Mouse (Mus musculus): Measurements from ENCODE around the gene Magi1. TPM values are rescaled to one million over a fixed set of nuclear protein-coding genes. Genes with fewer than 3 reads are reported as not detected.

Magi1 gene
- total RNA-seq, 2 experiments from 2014 or later = 28.5 to 28.7 TPM

DNA sequence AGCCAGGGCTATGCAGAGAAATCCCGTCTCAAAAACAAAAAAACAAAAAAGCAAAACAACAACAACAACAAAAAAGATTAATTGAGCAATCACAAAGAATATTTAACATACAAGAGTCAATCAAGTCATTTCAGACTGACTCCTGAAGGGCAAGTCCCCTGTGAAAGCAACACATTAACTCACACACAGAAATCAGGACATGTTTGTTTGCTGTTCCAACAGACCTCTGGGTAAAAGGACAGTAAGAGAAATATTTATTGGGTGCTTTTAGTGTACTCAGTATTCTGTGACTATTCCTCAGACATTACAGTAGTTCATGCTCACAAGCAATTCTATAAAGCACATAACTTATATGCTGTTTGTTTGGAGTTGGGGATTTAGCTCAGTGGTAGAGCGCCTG, 23.7 kb downstream of the Magi1 start:
- intact Hi-C loops (cut with DNase I) = no loop called here
- DNase-seq = no peak

DNA sequence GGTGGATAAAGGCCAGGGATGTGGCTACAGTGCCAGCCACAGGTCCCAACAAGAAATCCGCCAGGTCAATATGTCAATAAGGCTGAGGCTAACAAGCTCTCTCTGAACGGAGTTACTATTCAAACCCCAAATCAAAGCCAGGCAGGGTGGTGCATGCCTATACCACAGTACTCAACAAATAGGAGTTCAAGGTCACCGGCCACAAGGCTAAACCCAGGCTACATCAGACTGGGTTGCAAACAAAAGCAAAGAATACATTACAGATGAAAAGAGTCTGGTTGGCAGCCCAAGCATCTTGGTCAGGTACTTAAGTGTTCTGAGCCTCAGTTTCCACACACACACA, 25.9 kb downstream of the Magi1 start:
- intact Hi-C loops (cut with DNase I) = no loop called here
- no peak for DNase-seq

DNA sequence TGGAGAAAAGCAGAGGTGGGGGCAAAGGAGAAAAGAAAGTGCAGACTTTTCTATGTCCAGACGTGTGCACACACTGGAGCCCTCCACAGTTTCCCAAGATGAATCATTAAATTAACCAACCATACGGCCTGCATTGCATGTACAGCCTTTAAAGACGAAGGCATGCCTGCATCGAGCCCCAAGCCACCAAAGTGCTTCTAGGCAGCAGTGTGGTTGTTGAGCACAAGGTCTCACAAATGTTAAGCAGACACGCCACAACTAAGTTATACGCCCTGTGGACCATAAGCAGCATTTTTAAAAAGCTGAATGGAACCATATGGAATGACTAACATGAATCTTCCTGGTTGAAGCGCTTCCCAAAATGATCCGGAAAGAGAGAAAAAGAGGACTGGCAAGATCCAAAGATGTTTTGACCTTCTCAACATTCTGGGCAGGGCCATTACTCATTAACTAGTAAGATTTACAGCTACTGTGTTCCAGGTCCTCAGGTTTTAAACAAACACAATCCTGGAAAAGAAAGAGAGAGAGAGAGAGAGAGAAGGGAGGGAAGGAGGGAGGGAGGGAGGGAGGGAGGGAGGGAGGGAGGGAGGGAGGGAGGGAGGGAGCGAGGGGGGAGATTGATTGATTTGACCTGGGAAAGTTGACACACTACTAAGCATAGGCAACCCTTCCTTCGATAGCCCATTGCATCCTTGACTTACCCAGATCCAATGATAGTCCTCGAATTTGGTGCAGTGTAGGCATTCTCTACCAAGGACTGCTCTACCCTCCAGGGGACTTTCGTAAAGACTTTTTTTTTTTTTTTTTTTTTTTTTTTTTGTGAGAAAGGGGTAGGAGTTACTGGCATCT, 26.5 kb downstream of the Magi1 start:
- intact Hi-C loops (cut with DNase I) = no loop called here

DNA sequence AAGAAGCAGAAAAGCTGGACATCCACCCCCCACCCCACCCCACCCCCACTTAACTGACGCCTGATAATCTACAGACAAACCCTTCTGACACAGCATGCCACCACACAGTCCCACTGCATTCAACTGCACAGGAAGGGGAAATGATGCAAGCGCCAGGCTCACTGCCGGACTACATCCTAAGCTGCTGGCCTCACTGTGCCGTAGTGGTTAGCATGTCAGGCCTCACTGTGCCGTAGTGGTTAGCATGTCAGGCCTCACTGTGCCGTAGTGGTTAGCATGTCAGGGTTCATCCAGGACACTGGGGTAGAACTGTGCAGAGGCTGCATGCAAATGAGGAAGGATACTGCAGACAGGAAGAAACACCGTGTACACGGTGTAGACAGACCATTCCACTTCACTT, 29.8 kb downstream of the Magi1 start:
- DNase-seq = no peak
- intact Hi-C loops (cut with DNase I) = no loop called here

More for the DNA sequence above, 26.5 kb downstream of the Magi1 start:
- no peak for DNase-seq

DNA sequence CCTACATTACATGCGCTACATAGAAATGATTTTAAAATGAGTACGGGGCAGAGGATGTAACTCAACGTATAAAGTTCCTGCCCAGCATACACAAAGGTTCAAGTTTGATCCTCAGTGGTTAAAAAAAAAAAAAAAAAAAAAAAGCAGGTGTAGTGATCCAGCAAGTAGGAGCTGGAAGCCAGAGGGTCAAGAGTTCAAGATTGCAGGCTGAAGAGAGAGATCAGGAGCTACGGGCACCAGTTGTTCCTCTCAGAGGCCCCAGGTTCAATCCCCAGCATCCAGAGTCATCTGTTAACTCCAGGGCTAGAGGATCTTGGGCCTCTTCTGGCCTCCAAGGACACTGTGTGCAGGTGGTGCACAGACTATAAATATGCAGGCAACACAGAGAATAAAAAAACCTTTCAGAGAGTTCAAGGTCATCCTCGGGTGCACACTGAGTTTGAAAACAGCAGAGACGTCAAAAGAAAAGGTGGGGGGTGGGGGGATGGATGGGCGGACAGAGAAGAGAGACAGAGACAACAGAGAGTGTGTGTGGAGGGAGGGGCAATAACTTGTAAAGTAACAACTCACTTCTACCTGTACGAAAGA, 32.3 kb downstream of the Magi1 start:
- intact Hi-C loops (cut with DNase I) = no loop called here

DNA sequence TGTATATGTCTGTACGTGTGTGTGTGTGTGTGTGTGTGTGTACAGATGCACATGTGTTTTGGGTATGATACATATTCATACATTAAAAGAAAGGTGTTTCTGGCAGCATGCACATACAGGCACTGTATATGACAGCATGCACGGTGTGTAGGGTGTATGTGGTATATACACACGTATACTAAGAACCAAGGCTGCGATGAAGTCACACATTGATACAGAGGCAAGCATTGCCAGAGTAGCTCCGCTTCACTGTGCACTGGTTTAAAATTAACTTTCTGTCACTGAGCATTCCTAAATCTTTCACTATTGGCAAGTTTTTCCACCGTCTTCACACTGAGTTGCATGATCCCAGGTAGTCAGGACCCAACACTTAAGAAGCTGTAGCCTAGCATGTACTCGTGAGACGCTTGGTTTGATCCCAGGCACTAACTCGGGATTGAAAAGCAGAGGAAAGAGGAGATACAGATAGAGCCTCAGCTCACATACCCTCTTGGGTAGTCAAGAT, 34.4 kb downstream of the Magi1 start:
- intact Hi-C loops (cut with DNase I) = no loop called here
- no peak for DNase-seq

More for the DNA sequence above, 32.3 kb downstream of the Magi1 start:
- DNase-seq = no peak

DNA sequence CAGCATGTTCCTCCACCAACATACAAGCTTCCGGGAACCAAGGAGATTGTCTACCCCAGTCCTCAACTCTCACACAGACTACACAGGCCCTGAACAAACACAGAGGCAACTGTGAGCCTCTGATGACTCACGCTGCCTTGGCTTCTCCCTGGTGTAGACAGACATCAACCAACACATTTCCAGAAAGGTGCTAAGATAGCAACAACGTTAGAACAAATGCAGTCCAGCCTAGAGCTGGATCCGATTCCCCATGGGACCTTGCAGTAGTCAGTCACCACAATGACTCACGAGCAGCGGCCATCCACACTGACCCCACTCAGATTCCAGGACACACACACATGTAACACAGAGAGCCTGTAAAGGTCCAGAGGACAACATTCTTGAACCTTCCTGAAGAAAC, 42.5 kb downstream of the Magi1 start:
- DNase-seq = peak; percentile 70 to 75
- intact Hi-C loops (cut with DNase I) = no loop called here

DNA sequence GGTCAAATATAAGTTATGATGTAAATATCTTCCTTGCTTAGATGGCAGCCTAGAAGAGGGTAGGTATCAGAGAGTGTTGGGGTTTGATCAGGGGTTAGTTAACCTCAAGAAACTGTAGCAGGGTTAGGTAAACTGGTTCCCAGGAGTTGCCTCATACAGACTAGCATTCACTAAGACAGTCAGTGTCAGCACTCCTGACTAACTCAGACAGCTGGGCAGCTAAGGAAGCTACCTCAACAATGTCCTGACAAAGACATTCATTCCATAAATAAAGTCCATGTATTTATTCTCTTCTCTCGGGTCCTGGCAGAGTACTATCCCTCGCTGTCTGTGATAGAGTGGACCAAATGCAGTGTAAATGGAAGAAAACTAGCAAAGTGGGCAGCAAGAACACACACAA, 45.1 kb downstream of the Magi1 start:
- intact Hi-C loops (cut with DNase I) = no loop called here
- DNase-seq = no peak

DNA sequence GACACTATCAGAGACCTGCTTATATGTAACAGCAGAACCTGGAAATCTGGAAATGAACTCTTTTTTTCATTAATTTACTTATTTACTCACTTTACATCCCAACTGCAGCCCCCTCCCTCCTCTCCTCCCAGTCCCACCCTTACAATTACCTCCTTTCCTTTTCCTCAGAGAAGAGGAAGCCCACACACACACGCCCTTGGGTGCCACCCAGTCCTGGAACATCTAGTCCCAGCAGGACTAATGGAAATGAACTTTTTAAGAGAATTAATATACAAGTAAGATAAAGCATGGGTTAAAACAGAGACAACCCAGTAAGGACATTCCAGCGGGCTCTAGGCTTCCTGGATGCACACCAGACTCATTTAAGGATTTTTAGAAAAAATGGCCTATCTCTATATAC, 46.8 kb downstream of the Magi1 start:
- DNase-seq = no peak
- intact Hi-C loops (cut with DNase I) = no loop called here

DNA sequence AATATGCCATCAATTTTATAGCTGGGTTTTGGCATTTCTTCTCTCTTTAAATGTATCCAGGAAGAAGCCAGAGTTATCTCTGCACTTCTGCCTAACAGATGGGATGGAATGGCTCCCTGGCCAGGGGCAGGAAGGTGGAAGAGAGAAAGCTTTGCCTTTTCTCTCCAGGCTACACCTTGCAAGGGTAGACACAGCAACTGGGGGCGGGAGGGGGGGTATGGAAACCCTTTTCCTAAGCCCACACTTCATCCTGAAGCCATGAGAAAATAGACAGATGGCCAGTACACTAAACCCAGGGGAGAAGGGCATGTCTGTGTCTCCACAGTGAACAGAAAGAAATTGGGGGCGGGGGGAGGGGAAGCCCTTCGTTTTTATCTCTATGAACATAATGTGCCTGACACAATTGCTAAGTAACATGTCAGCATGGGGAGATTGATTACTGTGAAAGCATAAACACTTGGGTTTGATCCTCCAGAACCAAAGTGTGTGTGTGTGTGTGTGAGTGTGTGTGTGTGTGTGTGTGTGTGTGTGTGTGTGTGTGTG, 51.4 kb downstream of the Magi1 start:
- intact Hi-C loops (cut with DNase I) = no loop called here
- DNase-seq = no peak

DNA sequence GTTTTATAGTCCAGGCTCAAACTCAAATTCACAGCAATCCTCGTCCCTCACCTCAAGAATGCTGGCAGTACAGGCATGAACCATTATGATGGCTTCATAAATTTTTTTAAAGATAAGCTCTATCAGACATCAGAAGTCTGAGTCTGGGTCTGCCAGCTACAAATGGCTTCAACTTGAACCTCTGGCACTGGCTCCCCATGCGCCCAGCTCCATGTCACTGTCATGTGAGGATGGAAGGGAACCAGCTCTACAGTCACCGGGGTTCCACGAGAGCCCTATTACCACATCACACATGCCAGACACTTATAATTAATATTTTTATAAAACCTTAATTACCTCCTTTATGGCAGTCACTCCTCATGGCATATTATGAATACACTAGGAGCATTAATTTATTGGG, 51.9 kb downstream of the Magi1 start:
- intact Hi-C loops (cut with DNase I) = no loop called here
- DNase-seq = no peak

DNA sequence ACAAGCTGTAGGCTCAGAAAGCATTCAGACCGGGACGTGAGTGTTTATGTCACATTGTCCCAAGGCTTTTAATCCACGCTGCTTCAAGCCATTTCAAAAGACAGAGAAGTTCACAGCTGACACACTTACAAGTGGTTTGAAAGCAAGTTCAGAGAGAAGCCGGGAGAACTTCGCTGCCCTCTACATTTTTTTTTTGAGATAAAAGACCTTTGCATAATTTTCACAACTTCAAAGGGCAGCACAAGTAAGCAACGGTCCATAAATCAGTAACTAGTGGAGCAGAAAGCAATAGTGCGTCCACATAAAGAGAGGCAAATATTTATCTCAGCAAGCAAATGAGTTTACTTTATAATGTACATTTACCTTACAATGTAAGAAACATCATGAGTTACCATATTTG, 52.4 kb downstream of the Magi1 start:
- DNase-seq = no peak
- intact Hi-C loops (cut with DNase I) = no loop called here

DNA sequence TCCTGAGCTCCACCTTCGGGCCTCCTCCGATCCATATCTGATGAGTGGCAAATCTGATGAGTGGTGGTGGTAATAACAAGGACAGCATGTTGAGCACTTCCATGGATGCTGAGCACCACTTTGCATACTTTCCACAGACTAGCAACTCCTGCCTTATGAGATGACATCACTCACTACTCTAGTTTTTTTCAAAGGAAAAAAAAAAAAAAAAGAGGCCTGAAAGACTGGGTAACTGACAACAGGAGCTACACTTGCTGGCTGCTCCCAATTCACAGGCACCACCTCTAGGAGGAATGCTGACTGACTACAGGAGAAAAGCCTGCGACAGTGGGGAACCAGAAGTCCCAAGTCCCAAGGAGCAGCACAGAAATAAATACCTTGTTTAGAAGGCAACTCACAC, 52.8 kb downstream of the Magi1 start:
- no peak for DNase-seq
- intact Hi-C loops (cut with DNase I) = no loop called here

DNA sequence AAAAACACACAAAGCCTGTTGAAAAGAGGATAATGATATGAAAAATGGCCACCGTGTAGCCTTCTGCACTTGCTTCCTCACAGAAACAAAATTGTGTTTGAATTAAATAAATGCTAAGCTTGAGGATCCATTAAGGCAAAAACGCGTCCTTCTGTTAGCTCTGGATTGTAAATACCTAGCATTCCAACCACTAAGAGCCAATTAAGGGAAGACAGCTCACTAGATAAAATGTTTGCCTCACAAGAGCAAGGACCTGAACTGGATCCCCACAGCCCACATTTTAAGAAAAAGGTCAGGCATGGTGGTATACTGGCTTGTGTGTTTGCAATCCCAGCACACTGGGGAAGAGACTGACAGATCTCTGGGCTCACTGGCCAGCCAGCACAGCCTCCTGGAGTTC, 53.6 kb downstream of the Magi1 start:
- DNase-seq = no peak
- intact Hi-C loops (cut with DNase I) = no loop called here

DNA sequence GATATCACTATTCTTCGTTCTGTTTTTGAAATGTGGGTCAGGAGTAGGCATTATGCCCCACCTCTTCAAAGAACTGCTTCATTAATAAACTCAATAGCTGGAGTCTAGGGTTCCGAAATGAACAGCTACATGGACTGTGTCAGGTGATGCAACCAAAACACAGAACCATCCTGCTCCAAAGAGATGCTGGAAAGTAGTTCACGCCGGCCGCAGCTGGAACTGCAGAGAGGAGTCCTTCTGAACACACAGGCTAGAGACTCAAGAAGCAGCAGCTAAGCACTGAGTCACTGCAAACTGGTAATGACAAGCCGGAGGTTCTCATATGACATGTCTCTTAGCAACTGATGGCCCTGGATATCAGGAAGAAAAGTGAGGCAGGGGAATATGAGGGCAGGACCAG, 57.5 kb downstream of the Magi1 start:
- DNase-seq = no peak
- intact Hi-C loops (cut with DNase I) = loop anchor here (5.0 kb wide), 1 partner anchor 56 kb away; the partner anchor contains the start of gene Magi1

DNA sequence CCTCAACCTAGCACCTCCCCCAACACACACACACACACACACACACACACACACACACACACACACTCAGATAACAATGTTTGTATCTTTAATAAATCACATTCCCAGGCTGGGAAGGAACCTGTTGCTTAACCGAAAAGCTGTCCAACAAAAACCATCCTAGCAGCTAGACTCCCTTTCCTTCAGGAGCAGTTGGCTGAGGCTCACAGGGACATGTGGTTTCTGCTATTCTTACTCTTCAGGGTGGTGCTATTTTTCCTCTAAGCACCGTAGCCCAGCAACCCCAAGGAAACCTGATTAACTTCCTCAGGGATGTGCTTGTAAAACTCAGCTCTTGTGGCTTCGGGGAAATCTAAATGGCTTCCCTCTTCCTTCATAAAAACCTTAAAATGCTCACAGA, 57.9 kb downstream of the Magi1 start:
- intact Hi-C loops (cut with DNase I) = loop anchor here (5.0 kb wide), 1 partner anchor 56 kb away; the partner anchor contains the start of gene Magi1
- DNase-seq = peak; percentile 61 to 62

DNA sequence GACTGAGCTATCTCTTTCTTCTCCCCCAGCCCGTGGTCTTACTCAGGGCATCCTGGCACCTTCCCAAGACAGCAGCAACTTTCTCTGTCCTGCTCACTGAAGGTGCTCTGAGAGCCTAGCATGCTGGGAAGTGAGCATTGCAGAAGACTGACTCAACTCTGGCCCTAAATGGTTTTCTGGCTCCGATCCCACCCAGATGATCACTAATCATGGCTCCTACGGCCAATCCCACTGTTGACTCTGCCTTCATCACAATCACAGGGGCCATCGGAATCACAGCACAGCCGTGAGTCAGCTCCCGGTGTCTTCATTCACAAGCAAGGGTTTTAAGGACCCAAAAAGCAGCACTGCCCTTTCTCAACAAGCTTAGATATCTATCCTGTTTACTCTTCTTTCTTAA, 58.6 kb downstream of the Magi1 start:
- intact Hi-C loops (cut with DNase I) = loop anchor here (5.0 kb wide), 1 partner anchor 57 kb away; the partner anchor contains the start of gene Magi1
- DNase-seq = peak in 1 of 2 experiments; percentile 38

DNA sequence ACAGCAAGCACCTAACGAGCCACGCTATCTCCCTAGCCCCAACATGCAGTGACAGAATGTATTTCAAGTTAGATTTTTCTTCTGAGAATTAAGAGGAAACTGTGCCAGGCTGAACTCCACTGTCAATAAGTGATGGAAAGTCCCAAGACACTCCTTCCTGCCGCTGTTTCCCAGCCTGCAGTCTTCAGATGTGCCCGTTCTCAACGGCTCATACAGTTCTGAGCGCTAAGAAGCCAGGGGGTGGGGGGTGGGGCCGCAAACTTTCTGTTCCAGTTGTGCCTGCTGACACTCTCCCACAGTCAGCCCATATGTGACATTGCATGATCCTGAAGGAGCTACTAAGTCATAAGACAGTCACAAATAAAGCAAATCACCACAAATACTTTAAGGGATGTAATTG, 61.5 kb downstream of the Magi1 start:
- DNase-seq = no peak
- intact Hi-C loops (cut with DNase I) = no loop called here

DNA sequence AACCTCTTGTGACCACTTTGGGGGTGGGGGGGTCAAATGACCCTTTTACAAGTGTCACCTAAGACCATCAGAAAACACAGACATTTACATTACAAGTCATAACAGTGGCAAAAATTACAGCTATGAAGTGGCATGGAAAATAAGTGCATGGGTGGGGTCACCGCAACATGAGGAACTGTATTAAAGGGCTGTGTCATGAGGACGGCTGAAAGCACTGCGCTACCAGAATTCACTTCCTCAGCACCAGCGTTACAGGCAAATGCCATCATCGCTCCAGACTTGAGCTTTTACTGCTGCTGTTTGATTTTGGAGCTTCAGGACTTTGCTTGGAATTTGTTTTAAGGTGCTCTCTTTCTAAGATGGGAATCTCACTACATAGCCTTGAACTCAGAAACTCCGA, 62.0 kb downstream of the Magi1 start:
- intact Hi-C loops (cut with DNase I) = no loop called here
- DNase-seq = no peak

DNA sequence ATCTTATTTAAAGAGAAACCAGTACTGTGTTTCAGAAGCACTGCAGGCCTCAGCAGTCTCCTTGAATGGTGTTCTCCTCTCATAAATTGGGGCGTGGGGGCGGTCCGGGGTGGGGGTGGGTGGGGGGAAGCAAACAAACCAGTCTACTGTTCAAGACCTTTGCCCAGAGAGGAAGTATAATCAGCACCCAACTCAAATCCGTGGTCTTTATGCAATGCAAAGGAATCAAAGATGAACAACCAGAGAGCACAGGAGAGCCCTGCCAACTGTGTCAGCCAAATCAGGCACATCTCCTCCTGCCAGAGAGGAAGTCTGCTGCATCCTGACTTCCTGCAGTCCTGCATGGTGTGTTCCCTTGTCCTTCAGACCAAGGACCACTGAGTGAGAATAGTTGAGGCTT, 65.6 kb downstream of the Magi1 start:
- DNase-seq = peak; percentile 38 to 54
- intact Hi-C loops (cut with DNase I) = loop anchor here (5.0 kb wide), 1 partner anchor 184 kb away; no protein-coding TSS in a partner anchor

DNA sequence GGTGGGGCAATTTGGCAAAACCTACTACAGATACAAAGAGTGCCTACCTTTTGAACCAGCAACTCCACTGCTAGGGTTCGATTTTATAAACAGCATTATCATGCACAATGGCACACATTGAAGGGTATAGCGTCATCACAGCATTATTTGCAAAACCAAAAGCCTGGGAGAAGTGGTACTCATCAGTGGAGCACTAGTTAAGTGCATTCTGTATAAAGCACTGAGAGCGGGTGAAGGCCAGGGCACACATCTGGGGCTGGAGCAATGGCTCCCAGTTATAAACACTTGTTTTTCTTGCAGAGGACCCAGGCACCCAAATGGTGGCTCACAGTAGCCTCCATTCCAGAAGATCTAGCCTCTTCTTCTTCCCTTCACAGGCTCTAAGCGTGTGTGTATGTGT, 67.9 kb downstream of the Magi1 start:
- DNase-seq = no peak
- intact Hi-C loops (cut with DNase I) = loop anchor here (5.0 kb wide), 1 partner anchor 186 kb away; no protein-coding TSS in a partner anchor

Data from heart, postnatal 10 days (tissue).